Mouse (Mus musculus) midbrain, embryonic 15.5 days (tissue): ENCODE data around the gene Pxmp4. TPM values are rescaled to one million over a fixed set of nuclear protein-coding genes. Genes with fewer than 3 reads are reported as not detected.

Source experiments
- ATAC-seq: fragments of 200-750 bp; cut with Nextera tagmentation; replicated peaks from 2 replicates; pipeline ENCODE4 v1.8.0; 2017; ENCODE audit warnings: moderate TSS enrichment
- H3K27ac ChIP-seq: fragments of 300-500 bp; sonication (generic); 2 replicates; pipeline ENCODE4 v1.5.1; 2015; ENCODE audit warnings: mild to moderate bottlenecking, inconsistent platforms
- H3K27me3 ChIP-seq: fragments of 300-500 bp; sonication (generic); replicated peaks from 2 replicates; pipeline ENCODE4 v1.6.1; 2015; ENCODE audit warnings: inconsistent platforms
- H3K36me3 ChIP-seq: fragments of 300-500 bp; sonication (generic); replicated peaks from 2 replicates; pipeline ENCODE4 v1.6.1; 2015; ENCODE audit warnings: inconsistent platforms
- H3K4me1 ChIP-seq: fragments of 300-500 bp; sonication (generic); 2 replicates; pipeline ENCODE4 v1.6.1; 2015; ENCODE audit warnings: inconsistent platforms
- H3K4me2 ChIP-seq: fragments of 300-500 bp; sonication (generic); 2 replicates; pipeline ENCODE4 v1.6.1; 2015; ENCODE audit warnings: inconsistent platforms, mild to moderate bottlenecking, moderate library complexity
- H3K4me3 ChIP-seq: fragments of 300-500 bp; sonication (generic); 2 replicates; pipeline ENCODE4 v1.5.1; 2015; ENCODE audit warnings: mild to moderate bottlenecking, inconsistent platforms
- H3K9ac ChIP-seq: fragments of 300-500 bp; sonication (generic); 2 replicates; pipeline ENCODE4 v1.6.1; 2015; ENCODE audit warnings: mild to moderate bottlenecking, inconsistent platforms
- H3K9me3 ChIP-seq: fragments of 300-500 bp; sonication (generic); 2 replicates; pipeline ENCODE4 v1.6.1; 2016; ENCODE audit warnings: inconsistent platforms
- WGBS: fragments of 180-500 bp; shearing (Covaris S2); methylation state at CpG from one replicate; pipeline ENCODE4 v1.1.7; 2015; ENCODE audit warnings: mixed read lengths; 5-methylcytosine and 5-hydroxymethylcytosine counted together
- polyA plus RNA-seq: library from polyadenylated mRNA; unstranded; fragments of >200 nt; fragmentation: Nextera tagmentation; extraction: Ambion mirVana; gene quantifications from 2 replicates; pipeline ENCODE4 v1.2.1, GENCODE M21; 2015

The Pxmp4 gene
- polyA plus RNA-seq, 1 experiment from 2014 or later, result 15.9 TPM

GRCm38 (mm10) chr2:154604156-154604555 lies 648 bp upstream of the Pxmp4 start:
- Histone ChIP-seq H3K36me3 (no peaks in the 10 kb centered on the region), H3K27ac (no peak overlapping the region), H3K4me1 (peaks cover 11% of the 10 kb centered on the region), H3K9me3 (no peaks in the 10 kb centered on the region), H3K4me2 (peak overlapping the region; percentile 64), H3K4me3 (peak overlapping the region; percentile 57), H3K9ac (no peak overlapping the region), H3K27me3 (no peaks in the 10 kb centered on the region; the same call in 1 of the 2 replicates)
- ATAC-seq, result no peak
- WGBS, result 43% methylated on average over 7 of the region's 7 CpGs

- WGBS, result 19% methylated on average over 22 of the region's 22 CpGs
- Histone ChIP-seq H3K9ac (peak overlapping the region; percentile 69), H3K4me3 (peak overlapping the region; percentile 57), H3K9me3 (no peaks in the 10 kb centered on the region), H3K4me1 (peaks cover 11% of the 10 kb centered on the region), H3K27me3 (no peaks in the 10 kb centered on the region), H3K27ac (peak overlapping the region; percentile 55), H3K36me3 (no peaks in the 10 kb centered on the region), H3K4me2 (peak overlapping the region; percentile 64)
- ATAC-seq, result peak; percentile 70
Measured at GRCm38 (mm10) chr2:154603007-154603637, 386 bp downstream of the Pxmp4 start.

GRCm38 (mm10) chr2:154601324-154601723 lies 2.2 kb downstream of the Pxmp4 start:
- Histone ChIP-seq H3K27ac (no peak overlapping the region), H3K36me3 (no peaks in the 10 kb centered on the region), H3K9ac (no peak overlapping the region), H3K4me3 (no peak overlapping the region), H3K4me2 (no peak overlapping the region), H3K9me3 (no peaks in the 10 kb centered on the region), H3K4me1 (peaks cover 11% of the 10 kb centered on the region), H3K27me3 (no peaks in the 10 kb centered on the region)
- no peak for ATAC-seq
- 83% methylated on average over 3 of the region's 3 CpGs for WGBS

GRCm38 (mm10) chr2:154600586-154600985 lies 2.9 kb downstream of the Pxmp4 start:
- Histone ChIP-seq H3K36me3 (no peaks in the 10 kb centered on the region), H3K9me3 (no peaks in the 10 kb centered on the region), H3K4me1 (peaks cover 11% of the 10 kb centered on the region), H3K4me2 (no peak overlapping the region), H3K9ac (no peak overlapping the region), H3K4me3 (no peak overlapping the region), H3K27me3 (no peaks in the 10 kb centered on the region), H3K27ac (no peak overlapping the region)
- no peak for ATAC-seq
- WGBS, result 71% methylated on average over 6 of the region's 6 CpGs

GRCm38 (mm10) chr2:154597399-154597798 lies 6.1 kb downstream of the Pxmp4 start:
- Histone ChIP-seq H3K27me3 (no peaks in the 10 kb centered on the region), H3K4me2 (no peak overlapping the region), H3K4me1 (no peaks in the 10 kb centered on the region), H3K27ac (no peak overlapping the region), H3K36me3 (no peaks in the 10 kb centered on the region), H3K4me3 (no peak overlapping the region), H3K9ac (no peak overlapping the region), H3K9me3 (no peaks in the 10 kb centered on the region)
- no peak for ATAC-seq
- WGBS, result 85% methylated on average over 3 of the region's 3 CpGs

GRCm38 (mm10) chr2:154595775-154596174 lies 7.7 kb downstream of the Pxmp4 start:
- Histone ChIP-seq H3K27ac (no peak overlapping the region), H3K4me1 (no peaks in the 10 kb centered on the region), H3K4me3 (no peak overlapping the region), H3K27me3 (no peaks in the 10 kb centered on the region), H3K9ac (no peak overlapping the region), H3K9me3 (no peaks in the 10 kb centered on the region), H3K4me2 (no peak overlapping the region), H3K36me3 (no peaks in the 10 kb centered on the region)
- WGBS, result 89% methylated on average over 5 of the region's 5 CpGs
- no peak for ATAC-seq

- Histone ChIP-seq H3K27me3 (no peaks in the 10 kb centered on the region), H3K9ac (no peak overlapping the region), H3K9me3 (no peaks in the 10 kb centered on the region), H3K27ac (no peak overlapping the region), H3K4me1 (no peaks in the 10 kb centered on the region), H3K36me3 (no peaks in the 10 kb centered on the region), H3K4me3 (no peak overlapping the region), H3K4me2 (no peak overlapping the region)
- no peak for ATAC-seq
- WGBS, result 59% methylated on average over 3 of the region's 3 CpGs
Measured at GRCm38 (mm10) chr2:154593025-154593424, 10.5 kb downstream of the Pxmp4 start.

GRCm38 (mm10) chr2:154591239-154591638 lies 12.3 kb downstream of the Pxmp4 start:
- 91% methylated on average over 3 of the region's 3 CpGs for WGBS

GRCm38 (mm10) chr2:154589051-154589450 lies 14.5 kb downstream of the Pxmp4 start:
- peaks cover 6% of the 10 kb centered on the region; the same call in 1 of the 2 replicates for H3K4me1 ChIP-seq
- no peak overlapping the region for H3K27ac ChIP-seq
- no peak overlapping the region for H3K4me3 ChIP-seq
- no peaks in the 10 kb centered on the region for H3K36me3 ChIP-seq
- H3K27me3 ChIP-seq, result no peaks in the 10 kb centered on the region
- H3K4me2 ChIP-seq, result no peak overlapping the region
- WGBS, result 75% methylated on average over 4 of the region's 4 CpGs
- no peaks in the 10 kb centered on the region for H3K9me3 ChIP-seq
- H3K9ac ChIP-seq, result no peak overlapping the region
- ATAC-seq, result no peak

More at GRCm38 (mm10) chr2:154591239-154591638, 12.3 kb downstream of the Pxmp4 start:
- Histone ChIP-seq H3K27ac (no peak overlapping the region), H3K4me2 (no peak overlapping the region), H3K9ac (no peak overlapping the region), H3K4me3 (no peak overlapping the region), H3K27me3 (no peaks in the 10 kb centered on the region), H3K9me3 (no peaks in the 10 kb centered on the region), H3K4me1 (no peaks in the 10 kb centered on the region), H3K36me3 (no peaks in the 10 kb centered on the region)
- ATAC-seq, result no peak

GRCm38 (mm10) chr2:154586405-154586804 lies 17.1 kb downstream of the Pxmp4 start:
- 76% methylated on average over 5 of the region's 5 CpGs for WGBS
- ATAC-seq, result no peak
- no peaks in the 10 kb centered on the region for H3K27me3 ChIP-seq
- H3K9ac ChIP-seq, result no peak overlapping the region
- H3K36me3 ChIP-seq, result no peaks in the 10 kb centered on the region
- no peaks in the 10 kb centered on the region for H3K9me3 ChIP-seq
- no peak overlapping the region for H3K4me3 ChIP-seq
- H3K27ac ChIP-seq, result no peak overlapping the region
- H3K4me1 ChIP-seq, result peaks cover 9% of the 10 kb centered on the region; the same call in 1 of the 2 replicates
- H3K4me2 ChIP-seq, result no peak overlapping the region

- H3K9ac ChIP-seq, result no peak overlapping the region
Measured at GRCm38 (mm10) chr2:154584931-154585601, 18.4 kb downstream of the Pxmp4 start.

GRCm38 (mm10) chr2:154583906-154584872 lies 19.3 kb downstream of the Pxmp4 start:
- H3K9ac ChIP-seq, result no peak overlapping the region
- H3K4me2 ChIP-seq, result no peak overlapping the region
- H3K4me3 ChIP-seq, result no peak overlapping the region
- 60% methylated on average over 15 of the region's 15 CpGs for WGBS
- no peak overlapping the region for H3K27ac ChIP-seq
- peaks cover 9% of the 10 kb centered on the region; the same call in 1 of the 2 replicates for H3K4me1 ChIP-seq
- H3K36me3 ChIP-seq, result no peaks in the 10 kb centered on the region
- peak; percentile 78 for ATAC-seq
- no peaks in the 10 kb centered on the region for H3K9me3 ChIP-seq
- H3K27me3 ChIP-seq, result no peaks in the 10 kb centered on the region

More at GRCm38 (mm10) chr2:154584931-154585601, 18.4 kb downstream of the Pxmp4 start:
- H3K4me1 ChIP-seq, result peaks cover 9% of the 10 kb centered on the region; the same call in 1 of the 2 replicates
- H3K36me3 ChIP-seq, result no peaks in the 10 kb centered on the region
- no peak for ATAC-seq
- no peaks in the 10 kb centered on the region for H3K27me3 ChIP-seq
- no peak overlapping the region for H3K27ac ChIP-seq
- H3K4me3 ChIP-seq, result no peak overlapping the region
- H3K9me3 ChIP-seq, result no peaks in the 10 kb centered on the region
- WGBS, result 56% methylated on average over 17 of the region's 17 CpGs
- no peak overlapping the region for H3K4me2 ChIP-seq
